Mouse (Mus musculus) urinary bladder, postnatal 25 days (tissue): ENCODE measurements around the gene Klc4.

Source experiments
- DNase-seq: peaks from one replicate; pipeline ENCODE4 v3.0.0; 2022; ENCODE audit warnings: low spot score

The Klc4 gene

GRCm38 (mm10) chr17:46588913-46589312 is 56.9 kb downstream of the Klc4 start:
- DNase-seq = no peak

GRCm38 (mm10) chr17:46588173-46588572 is 57.6 kb downstream of the Klc4 start:
- no peak for DNase-seq

- DNase-seq = no peak
These were observed 59.5 kb downstream of the Klc4 start for GRCm38 (mm10) chr17:46586327-46586726.
